Mouse (Mus musculus) midbrain, embryonic 10.5 days (tissue): Measurements from ENCODE around the gene Ankrd53. TPM values are rescaled to one million over a fixed set of nuclear protein-coding genes. Genes with fewer than 3 reads are reported as not detected.

Source experiments
- DNase-seq: peaks from one replicate; pipeline ENCODE4 v3.0.0-alpha.2; 2017; ENCODE audit warnings: low spot score
- H3K27ac ChIP-seq: fragments of 300-500 bp; sonication (generic); replicated peaks from 2 replicates; pipeline ENCODE4 v1.5.1; 2016; ENCODE audit warnings: mild to moderate bottlenecking
- H3K27me3 ChIP-seq: fragments of 300-500 bp; sonication (generic); 2 replicates; pipeline ENCODE4 v1.6.1; 2016; ENCODE audit warnings: low read depth, mild to moderate bottlenecking; ENCODE audit not compliant: poor library complexity, severe bottlenecking
- H3K36me3 ChIP-seq: fragments of 300-500 bp; sonication (generic); 2 replicates; pipeline ENCODE4 v1.6.1; 2016; ENCODE audit warnings: mild to moderate bottlenecking, moderate library complexity
- H3K4me1 ChIP-seq: fragments of 300-500 bp; sonication (generic); 2 replicates; pipeline ENCODE4 v1.6.1; 2016
- H3K4me3 ChIP-seq: fragments of 300-500 bp; sonication (generic); 2 replicates; pipeline ENCODE4 v1.5.1; 2016; ENCODE audit warnings: mild to moderate bottlenecking, moderate library complexity
- H3K9me3 ChIP-seq: fragments of 300-500 bp; sonication (generic); replicated peaks from 2 replicates; pipeline ENCODE4 v1.6.1; 2016; ENCODE audit warnings: mild to moderate bottlenecking
- WGBS: fragments of 180-500 bp; shearing (Covaris S2); methylation state at CpG from one replicate; pipeline ENCODE4 v1.1.7; 2016; 5-methylcytosine and 5-hydroxymethylcytosine counted together
- polyA plus RNA-seq: library from polyadenylated mRNA; unstranded; fragments of >200 nt; fragmentation: Nextera tagmentation; extraction: Ambion mirVana; gene quantifications from 2 replicates; pipeline ENCODE4 v1.2.1, GENCODE M21; 2016

Ankrd53 gene
- polyA plus RNA-seq = 0.24 TPM in 1 of 2 replicates, not detected in the other

DNA sequence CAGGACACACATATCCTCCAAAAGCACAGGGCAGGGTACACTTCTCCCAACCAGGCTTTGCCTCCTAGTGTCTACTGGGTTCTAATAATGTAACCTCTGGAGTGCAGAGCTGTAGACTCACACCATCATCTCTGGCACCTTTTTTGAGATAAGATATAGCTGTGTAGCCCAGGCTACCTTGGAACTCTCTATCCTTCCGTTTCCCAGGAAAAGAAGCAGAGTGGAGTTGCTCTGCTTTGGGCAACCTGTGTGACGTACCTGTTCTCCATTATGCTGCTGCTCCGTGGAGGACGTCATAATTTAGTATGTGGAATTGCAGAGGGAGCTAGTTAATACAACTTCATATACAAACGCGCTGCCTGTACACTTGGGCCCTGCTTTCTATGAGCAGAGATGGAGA is at the start of gene Ankrd53:
Gene Ankrd53 (plus strand): TSS at position 301 of the 400 bp plus-strand sequence.
- Histone ChIP-seq H3K36me3 (no peaks in the 10 kb centered on the region), H3K4me3 (peak within 1 kb of the TSS; percentile 48), H3K4me1 (peaks cover 23% of the 10 kb centered on the region), H3K9me3 (no peaks in the 10 kb centered on the region), H3K27me3 (peaks cover 85% of the 10 kb centered on the region), H3K27ac (no peak within 1 kb of the TSS; the same call in 1 of the 2 replicates)
- DNase-seq = no peak
- 13% methylated on average over 6 of the region's 6 CpGs for WGBS

DNA sequence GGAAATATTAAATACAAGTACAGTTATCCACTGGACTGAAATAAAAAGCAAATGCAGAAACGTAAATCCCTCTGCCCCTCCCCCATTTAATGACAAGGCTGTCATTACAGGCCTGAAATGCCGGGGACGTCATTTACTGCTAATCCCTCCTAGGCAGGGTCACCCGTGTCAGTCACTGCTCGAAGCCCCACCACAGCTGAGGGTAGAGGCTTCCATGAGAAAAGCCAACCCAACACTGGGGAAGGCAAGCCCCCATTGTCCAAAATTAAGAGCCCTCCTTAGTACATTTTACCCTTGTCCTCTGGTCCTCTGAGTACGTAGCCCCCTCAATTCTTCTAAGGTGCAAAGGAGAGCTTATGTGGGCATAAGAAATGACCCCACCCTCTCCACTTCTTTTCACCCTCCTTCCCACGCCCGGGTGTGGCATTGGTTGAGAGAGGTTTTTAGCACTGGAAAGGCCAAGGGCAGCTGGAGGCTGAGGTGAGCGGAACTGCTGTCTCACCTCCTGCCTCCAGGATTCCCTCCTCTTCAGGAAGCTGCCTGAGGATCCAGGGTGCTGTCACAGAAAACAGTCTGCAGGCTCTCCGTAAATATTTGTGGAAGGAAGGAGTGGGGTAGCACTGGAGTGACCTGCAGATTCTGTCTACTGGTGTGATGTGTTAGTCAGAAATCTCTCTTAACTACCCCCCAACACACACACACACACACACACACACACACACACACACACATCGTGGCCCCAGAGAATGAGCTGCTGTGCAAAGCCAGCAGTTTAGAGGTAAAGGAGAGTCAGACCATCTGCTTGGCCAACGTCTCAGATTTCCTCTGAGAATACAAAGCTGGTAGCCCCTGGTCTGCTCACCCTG is 48.9 kb upstream of the Ankrd53 start:
- DNase-seq = peak; percentile 42
- WGBS = 3% methylated on average over 12 of the region's 12 CpGs
- Histone ChIP-seq H3K4me3 (no peak overlapping the region), H3K27me3 (peaks cover 100% of the 10 kb centered on the region), H3K27ac (no peak overlapping the region), H3K9me3 (no peaks in the 10 kb centered on the region), H3K36me3 (no peaks in the 10 kb centered on the region), H3K4me1 (peaks cover 42% of the 10 kb centered on the region)

DNA sequence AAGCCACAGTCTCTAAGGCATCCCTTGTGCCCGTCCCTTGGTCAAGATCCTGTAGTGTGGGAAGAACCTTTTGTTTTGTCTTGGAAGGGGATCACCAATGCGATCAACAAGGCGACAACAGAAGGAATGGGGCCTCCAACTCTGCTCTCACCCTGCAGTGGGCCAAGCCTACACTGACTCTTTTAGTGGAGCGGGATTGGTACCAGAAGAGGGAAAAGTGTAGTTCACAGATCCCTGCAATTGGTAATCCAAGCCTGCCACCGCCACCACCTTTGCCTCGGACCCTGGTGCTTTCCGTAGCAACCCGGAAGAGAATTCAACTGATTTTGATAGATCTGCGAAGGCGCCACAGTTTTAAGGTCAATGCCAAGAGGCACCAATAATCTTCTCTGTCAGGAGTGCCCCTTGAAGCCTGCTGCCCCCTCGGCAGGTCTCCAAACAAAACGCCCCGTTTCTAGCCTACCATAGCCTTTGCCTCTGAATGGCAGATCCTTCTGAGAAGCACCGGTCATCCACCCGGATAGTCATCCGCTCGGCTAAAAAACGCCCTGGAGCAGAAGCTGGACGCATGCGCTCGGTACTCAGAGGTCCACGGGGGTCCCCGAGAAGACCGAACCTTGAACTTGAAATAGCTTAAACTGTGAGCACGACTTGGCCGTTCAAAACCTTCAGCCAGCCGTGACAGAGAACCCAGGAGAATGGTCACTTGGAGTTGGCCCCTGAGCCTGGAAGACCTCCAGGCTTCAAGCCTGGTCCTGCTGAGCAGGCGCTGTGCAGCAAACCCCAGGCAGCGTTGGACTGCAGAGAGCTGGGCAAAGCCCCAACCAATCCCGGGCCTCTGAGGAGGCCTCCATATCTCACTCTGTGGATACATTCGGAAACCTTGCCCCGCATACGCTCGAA is 48.0 kb upstream of the Ankrd53 start:
- H3K36me3 ChIP-seq = no peaks in the 10 kb centered on the region
- no peaks in the 10 kb centered on the region for H3K9me3 ChIP-seq
- under 1% methylated on average over 34 of the region's 34 CpGs for WGBS
- peaks cover 100% of the 10 kb centered on the region for H3K27me3 ChIP-seq
- peak; percentile 66 for DNase-seq
- no peak overlapping the region for H3K27ac ChIP-seq
- H3K4me3 ChIP-seq = no peak overlapping the region
- H3K4me1 ChIP-seq = peaks cover 42% of the 10 kb centered on the region

DNA sequence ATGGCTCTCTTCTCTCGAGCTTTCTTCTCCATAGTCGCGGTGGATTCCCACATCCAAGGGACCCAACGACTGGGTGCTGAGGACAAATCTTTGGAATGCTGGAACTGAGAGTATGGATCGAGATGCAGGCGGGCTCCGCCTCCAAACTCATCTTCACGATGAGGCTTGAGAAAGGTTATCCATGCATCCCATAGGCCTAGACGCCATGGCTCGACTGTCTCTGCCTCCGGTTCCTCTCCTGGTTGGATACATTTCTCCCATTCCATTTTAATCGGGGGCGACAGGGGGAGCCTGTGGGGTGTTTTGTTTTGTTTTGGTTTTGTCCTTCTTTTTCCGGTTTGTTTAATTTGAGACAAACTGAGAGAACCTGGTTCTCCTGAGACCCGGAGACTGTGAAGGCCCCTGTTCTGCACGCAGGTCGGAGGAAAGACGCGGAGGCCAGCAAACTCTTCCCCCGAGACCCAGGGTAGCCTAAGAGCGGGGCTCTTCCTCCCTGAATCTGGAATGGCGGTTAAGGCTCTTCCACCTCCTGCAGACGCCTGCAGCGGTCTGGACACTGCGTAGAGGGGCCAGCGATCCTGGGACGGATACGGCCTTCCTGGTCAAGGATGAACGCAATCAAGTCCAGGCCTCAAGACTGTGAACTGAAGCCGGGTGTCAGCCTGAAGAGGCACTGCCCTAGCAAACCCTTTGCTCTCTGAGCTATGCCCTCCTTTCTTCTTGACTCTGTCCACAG is 46.8 kb upstream of the Ankrd53 start:
- Histone ChIP-seq H3K4me3 (0 out of 2 replicates have a peak overlapping the region, but pooled peaks have one; percentile 5), H3K27ac (no peak overlapping the region), H3K36me3 (no peaks in the 10 kb centered on the region), H3K9me3 (no peaks in the 10 kb centered on the region), H3K4me1 (peaks cover 37% of the 10 kb centered on the region), H3K27me3 (peaks cover 100% of the 10 kb centered on the region)
- under 1% methylated on average over 30 of the region's 30 CpGs for WGBS
- peak; percentile 60 for DNase-seq

DNA sequence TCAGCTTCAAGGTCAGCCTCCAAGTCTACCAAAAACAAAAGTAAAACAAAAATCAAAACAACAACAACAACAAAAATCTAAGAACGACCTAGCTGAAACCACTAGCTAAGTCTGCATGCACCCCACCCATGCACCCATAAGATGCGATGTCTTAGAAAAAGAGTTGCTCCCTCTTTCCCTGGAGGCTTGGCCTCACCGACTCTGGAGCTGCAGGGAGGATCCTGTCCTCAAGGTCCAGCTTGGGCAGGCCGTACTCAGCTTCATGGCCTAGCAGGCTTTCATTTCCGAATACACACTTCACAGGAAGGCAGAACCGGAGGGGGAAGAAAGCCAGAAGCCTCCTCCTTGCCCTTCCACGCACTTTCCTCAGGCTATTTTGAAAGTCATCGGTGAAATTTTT is 45.4 kb upstream of the Ankrd53 start:
- under 1% methylated on average over 8 of the region's 8 CpGs for WGBS
- no peak overlapping the region for H3K27ac ChIP-seq
- DNase-seq = peak; percentile 45

DNA sequence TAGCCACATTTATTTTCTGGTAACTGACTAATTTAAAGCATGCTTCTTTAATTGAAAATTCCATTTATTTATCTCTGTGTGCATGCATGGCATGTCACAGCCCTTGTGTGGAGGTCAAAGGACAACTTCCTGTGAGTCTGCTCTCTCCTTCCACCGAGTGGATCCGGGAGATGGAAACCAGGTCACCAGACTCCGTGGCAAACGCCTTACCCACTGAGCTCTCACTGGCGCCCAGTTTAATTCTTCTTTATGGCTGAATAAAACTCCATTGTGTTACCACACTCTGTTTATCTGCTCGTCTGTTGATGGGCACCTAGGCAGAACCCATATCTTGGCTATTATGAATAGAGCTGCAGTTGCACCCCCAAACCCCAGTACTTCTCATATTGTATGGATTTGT is 39.9 kb upstream of the Ankrd53 start:
- Histone ChIP-seq H3K4me1 (no peaks in the 10 kb centered on the region), H3K27ac (no peak overlapping the region), H3K27me3 (peaks cover 70% of the 10 kb centered on the region), H3K9me3 (no peaks in the 10 kb centered on the region), H3K36me3 (no peaks in the 10 kb centered on the region), H3K4me3 (no peak overlapping the region)
- 34% methylated on average over 6 of the region's 6 CpGs for WGBS
- no peak for DNase-seq

More for the DNA sequence above, 45.4 kb upstream of the Ankrd53 start:
- no peaks in the 10 kb centered on the region for H3K9me3 ChIP-seq
- peaks cover 100% of the 10 kb centered on the region for H3K27me3 ChIP-seq
- no peak overlapping the region for H3K4me3 ChIP-seq
- H3K36me3 ChIP-seq = no peaks in the 10 kb centered on the region
- H3K4me1 ChIP-seq = peaks cover 23% of the 10 kb centered on the region

DNA sequence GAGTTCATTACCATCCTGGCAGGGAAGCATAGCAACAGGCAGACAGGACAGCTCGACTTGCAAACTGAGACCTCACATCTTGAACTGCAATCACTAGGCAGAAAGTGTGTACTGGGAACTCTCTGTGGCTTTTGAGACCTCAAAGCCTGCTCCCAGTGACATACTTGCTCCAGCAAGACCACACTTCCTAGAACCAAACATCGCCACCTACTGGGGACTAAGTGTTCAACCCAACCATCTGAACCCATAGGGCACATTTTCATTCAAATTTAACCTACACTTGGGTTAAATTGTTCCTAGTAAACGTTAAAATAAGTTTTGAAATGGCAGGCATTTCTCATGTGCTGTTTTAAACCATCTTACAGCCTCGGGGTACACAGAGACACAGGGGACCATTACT is 35.3 kb upstream of the Ankrd53 start:
- H3K36me3 ChIP-seq = no peaks in the 10 kb centered on the region
- H3K27ac ChIP-seq = no peak overlapping the region
- DNase-seq = peak; percentile 11
- H3K4me1 ChIP-seq = no peaks in the 10 kb centered on the region
- no peaks in the 10 kb centered on the region for H3K9me3 ChIP-seq
- WGBS = 41% methylated on average over 4 of the region's 4 CpGs
- peaks cover 45% of the 10 kb centered on the region for H3K27me3 ChIP-seq
- H3K4me3 ChIP-seq = no peak overlapping the region

DNA sequence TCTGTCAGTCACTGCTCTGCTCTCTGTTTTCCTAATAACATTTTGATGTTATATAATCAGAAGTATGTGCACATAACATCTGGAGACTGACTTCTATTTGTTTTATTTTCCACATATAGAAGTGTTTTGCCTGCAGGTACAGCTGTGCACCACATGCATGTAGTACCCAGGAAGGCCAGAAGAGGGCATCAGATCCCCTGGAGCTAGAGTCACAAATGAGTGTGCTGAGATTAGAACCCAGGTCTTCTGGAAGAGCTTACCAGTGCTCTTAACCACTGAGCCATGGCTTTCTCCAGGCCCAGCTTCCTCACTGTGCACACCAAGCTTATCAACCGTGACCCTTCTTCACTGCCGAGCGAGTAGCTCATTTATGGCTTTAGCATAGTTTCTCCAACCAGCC is 34.0 kb upstream of the Ankrd53 start:
- Histone ChIP-seq H3K27ac (no peak overlapping the region), H3K9me3 (no peaks in the 10 kb centered on the region), H3K4me1 (no peaks in the 10 kb centered on the region), H3K27me3 (peaks cover 34% of the 10 kb centered on the region), H3K4me3 (no peak overlapping the region), H3K36me3 (no peaks in the 10 kb centered on the region)
- 91% methylated on average over 3 of the region's 3 CpGs for WGBS
- peak; percentile 18 for DNase-seq

DNA sequence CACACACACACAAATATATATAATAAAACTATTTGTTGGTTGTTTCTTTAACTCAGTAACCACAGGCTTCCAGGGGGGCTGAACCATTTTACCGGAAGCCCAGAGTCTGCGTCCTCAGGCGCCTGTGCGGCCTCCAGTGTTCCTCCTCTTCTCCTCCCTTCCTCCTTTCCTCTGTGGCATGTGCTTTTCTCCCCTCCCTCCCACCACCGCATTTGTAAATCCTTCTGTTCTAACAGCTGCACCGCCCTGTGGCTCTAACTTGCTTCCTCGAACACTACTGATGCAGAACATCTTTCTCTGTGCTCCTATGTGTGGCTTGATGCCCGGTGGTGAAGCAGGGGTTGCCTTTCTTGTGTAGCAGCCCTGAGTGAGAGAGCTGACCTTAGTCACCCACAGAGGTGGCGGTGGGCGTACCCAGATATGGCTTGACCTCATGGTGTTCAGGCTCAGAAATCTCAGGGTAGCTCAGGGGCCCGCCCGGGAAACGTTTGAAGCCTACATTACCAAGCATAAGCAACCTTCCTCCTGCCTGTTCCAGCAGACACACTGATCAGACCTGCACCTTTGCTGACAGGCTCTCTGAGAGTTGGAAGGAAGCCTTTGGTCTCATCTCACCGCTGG is 33.0 kb upstream of the Ankrd53 start:
- H3K4me1 ChIP-seq = no peaks in the 10 kb centered on the region
- H3K27ac ChIP-seq = no peak overlapping the region
- no peak overlapping the region for H3K4me3 ChIP-seq
- H3K36me3 ChIP-seq = no peaks in the 10 kb centered on the region
- H3K9me3 ChIP-seq = 0 out of 2 replicates have a peak, but pooled peaks cover 4% of the 10 kb centered on the region
- peaks cover 25% of the 10 kb centered on the region for H3K27me3 ChIP-seq
- DNase-seq = no peak
- WGBS = 70% methylated on average over 14 of the region's 14 CpGs

DNA sequence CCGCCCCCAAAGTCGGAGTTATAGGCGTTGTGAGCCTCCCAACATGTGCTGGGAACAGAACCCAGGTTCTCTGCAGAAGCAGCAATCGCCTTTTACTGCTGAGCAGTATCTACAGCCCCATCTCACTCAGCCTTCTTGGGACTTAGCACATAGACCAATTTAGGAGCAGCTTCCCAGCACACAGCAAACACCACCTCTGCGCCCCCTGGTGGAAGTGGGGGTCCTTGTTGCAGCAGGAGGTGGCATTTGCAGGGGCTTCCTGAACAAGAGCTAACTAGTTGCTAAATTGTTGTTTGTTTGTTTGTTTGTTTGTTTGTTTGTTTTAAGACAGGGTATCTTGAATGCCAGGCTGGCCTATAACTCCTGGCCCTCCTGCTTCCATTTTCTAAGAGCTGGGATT is 31.3 kb upstream of the Ankrd53 start:
- H3K27ac ChIP-seq = no peak overlapping the region
- H3K4me3 ChIP-seq = no peak overlapping the region
- H3K36me3 ChIP-seq = no peaks in the 10 kb centered on the region
- 0 out of 2 replicates have a peak, but pooled peaks cover 4% of the 10 kb centered on the region for H3K9me3 ChIP-seq
- peaks cover 21% of the 10 kb centered on the region; the same call in 1 of the 2 replicates for H3K27me3 ChIP-seq
- peak; percentile 70 for DNase-seq
- no peaks in the 10 kb centered on the region for H3K4me1 ChIP-seq
- 31% methylated on average over 5 of the region's 5 CpGs for WGBS

DNA sequence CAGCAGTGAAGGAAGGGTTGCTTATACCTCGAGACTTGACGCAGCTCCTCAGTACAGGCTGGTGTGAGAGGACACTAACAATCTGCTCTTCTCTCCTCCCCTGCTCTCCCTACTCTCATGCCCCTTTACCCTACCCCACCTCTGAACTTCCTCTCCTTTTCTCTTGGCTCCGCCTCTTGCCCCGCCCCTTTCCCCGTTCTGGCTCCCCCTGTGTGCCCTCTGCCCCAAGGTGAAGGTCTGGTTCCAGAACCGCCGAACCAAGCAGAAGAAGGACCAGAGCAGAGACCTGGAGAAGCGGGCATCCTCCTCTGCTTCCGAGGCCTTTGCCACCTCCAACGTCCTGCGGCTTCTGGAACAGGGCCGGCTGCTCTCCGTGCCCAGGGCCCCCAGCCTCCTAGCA is 25.1 kb upstream of the Ankrd53 start:
- H3K4me1 ChIP-seq = peaks cover 9% of the 10 kb centered on the region
- H3K4me3 ChIP-seq = no peak overlapping the region
- 0 out of 2 replicates have a peak, but pooled peaks cover 4% of the 10 kb centered on the region for H3K9me3 ChIP-seq
- no peak overlapping the region for H3K27ac ChIP-seq
- no peak for DNase-seq
- peaks cover 20% of the 10 kb centered on the region for H3K27me3 ChIP-seq
- 37% methylated on average over 13 of the region's 13 CpGs for WGBS
- no peaks in the 10 kb centered on the region for H3K36me3 ChIP-seq

DNA sequence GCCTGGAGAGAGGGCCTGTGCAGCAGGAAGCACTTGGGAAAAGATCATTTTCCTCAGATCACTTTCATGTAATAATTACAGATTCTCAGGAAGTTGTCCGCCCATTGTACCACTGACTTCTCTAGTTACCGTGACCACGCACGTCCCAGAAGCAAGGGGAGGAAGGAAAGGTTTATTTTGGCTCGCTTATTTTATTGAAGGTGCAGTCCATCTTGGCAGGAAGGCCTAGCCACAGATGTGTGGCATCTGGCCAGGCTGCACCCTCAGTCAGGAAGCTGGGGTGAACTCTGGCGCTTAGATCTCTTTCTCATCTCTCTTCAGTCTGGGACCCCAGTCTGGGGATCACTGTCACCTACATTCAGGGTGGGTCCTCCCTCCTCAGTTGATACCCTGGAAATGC is 23.8 kb upstream of the Ankrd53 start:
- 92% methylated on average over 6 of the region's 6 CpGs for WGBS
- Histone ChIP-seq H3K27me3 (peaks cover 32% of the 10 kb centered on the region), H3K4me1 (peaks cover 11% of the 10 kb centered on the region), H3K27ac (no peak overlapping the region), H3K36me3 (no peaks in the 10 kb centered on the region), H3K9me3 (0 out of 2 replicates have a peak, but pooled peaks cover 4% of the 10 kb centered on the region), H3K4me3 (no peak overlapping the region)
- no peak for DNase-seq
